Mouse (Mus musculus): ENCODE results near the gene Sf3a1.

- no peak for TF ChIP-seq EP300 (IDR thresholded peaks at IDR 0.05; ENCODE audit: insufficient read depth, low read depth, low read length)
- TF ChIP-seq CTCF (IDR thresholded peaks at IDR 0.05) = no peak
- TF ChIP-seq POLR2A (IDR thresholded peaks at IDR 0.05; ENCODE audit: insufficient read depth, low read depth, low read length) = no peak
These were observed 40.5 kb upstream of the Sf3a1 start for GRCm38 (mm10) chr11:4119635-4120034.
